Mouse (Mus musculus): ENCODE results near the gene Ghitm.
"Not testable (repeated sequence)": the region's sequence is repeated elsewhere in the genome, so short reads cannot be mapped to it uniquely, and the experiment has no call there.

Gene Ghitm

DNA sequence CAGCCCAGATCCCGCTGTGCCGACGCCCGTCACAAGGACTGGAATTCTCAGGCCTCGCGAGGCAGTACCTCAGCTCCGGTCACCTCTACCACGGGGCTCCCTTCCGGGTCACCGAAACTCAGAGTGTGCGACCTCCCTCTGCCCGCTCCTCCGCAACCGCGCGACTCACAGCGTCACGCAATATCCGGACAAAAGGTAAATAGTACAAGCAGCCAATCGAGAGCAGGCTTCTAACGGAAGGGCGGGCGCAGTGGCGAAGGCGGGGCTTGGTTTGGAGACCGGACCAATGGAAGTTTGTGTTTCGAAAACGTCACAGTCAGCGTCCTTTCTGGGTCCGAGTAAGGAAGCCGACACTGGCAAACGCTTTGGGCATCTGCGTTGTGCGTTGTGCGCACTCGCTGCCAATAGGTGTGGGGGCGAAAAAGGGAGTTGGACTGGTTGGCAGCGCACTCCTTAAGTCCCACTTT lies at the start of gene Ghitm:
Gene Ghitm, minus strand, starts transcription at position 146 of the 467 bp plus-strand sequence.
- DNase-seq (ENCODE audit: low read depth, low spot score), result peak; percentile 98

GRCm38 (mm10) chr14:37184871-37185270 lies 49.8 kb upstream of the Ghitm start:
- peak; percentile 29 for DNase-seq (ENCODE audit: low read depth, low spot score)

- peak; percentile 39 for DNase-seq (ENCODE audit: low read depth, low spot score)
Measured at GRCm38 (mm10) chr14:37174484-37174883, 39.4 kb upstream of the Ghitm start.

DNA sequence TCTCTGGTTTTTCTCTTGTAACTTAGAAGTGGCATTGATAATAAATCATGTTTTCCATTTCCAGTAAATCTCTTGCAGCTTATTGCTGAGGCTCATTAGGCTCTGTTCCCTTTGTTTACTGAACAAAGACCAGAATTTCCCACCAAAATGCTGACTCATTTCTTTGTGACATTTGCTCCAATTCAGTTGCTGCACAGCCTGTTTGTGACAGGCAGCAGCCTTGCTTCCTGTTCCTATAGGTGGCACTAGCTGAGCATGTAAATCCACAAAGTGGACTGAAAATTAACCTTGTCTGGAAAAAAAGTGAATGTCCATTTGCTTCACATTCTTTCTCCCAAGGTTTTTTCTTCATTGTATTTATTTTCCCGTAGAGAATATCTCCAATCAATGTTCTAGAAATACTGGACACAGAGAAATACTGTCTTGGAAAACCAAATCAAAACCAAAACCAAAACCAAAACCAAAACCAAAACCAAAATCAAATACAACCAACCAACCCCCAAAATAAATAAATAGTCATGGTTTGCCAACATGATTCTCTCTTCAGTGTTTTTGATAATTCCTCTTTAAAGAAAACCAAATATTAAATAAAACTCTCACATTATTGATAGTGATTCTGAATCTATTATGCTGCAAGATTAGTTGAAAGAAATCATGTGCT lies 30.3 kb upstream of the Ghitm start:
- peak; percentile 69 for DNase-seq (ENCODE audit: low read depth, low spot score)

- DNase-seq (ENCODE audit: low read depth, low spot score), result no peak
Measured at GRCm38 (mm10) chr14:37164392-37165032, 29.4 kb upstream of the Ghitm start.

DNA sequence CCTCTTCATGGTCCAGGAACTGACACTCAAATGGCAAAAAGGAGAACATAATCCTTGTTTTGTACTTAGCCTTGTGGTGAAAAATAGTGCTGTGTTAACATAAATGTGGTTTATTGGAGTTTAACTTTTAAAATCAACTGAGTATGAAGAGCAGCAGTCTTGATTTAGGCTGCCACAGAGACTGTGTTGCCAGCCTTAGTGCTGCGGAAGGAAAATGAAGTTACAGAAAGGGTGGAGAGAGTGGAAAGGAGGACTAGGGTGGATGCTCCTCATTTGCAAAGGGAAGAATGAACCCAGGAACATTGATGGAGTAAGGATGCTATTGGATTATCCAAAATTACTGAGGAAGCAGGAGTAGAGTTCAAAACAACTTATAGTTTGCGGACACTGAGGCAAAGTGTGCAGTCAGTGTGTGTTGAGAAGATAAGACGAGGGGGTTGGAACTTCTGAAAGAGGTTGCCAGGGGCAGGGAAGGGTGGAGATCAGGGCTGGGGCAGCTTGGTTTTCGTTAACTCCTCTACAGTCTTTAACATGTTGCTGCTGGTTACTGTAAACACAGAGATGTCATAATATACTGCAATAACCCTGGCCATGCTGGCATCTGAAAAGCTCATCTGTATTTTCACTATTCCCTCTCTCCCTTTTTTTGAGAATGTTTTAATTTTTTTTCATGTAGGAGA lies 28.3 kb upstream of the Ghitm start:
- no peak for DNase-seq (ENCODE audit: low read depth, low spot score)

DNA sequence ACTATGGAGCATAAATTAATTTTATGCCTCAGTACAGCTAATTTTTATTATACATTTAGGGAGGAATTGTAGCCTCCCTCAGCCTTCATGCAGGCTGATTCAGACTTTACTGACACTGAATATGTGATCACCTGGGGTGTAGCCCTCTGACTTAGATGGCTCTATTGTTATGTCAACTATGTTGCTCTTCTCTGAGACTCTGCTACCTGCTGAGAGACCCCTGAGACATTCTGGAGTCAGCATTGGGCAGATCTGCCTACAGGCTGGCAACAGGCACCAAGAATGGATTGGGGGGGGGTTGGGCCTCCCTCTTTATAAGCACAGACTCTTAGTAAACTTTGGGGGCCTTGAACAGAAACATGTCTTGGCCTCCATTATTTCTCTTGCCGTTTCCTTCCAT lies 19.3 kb upstream of the Ghitm start:
- no peak for DNase-seq (ENCODE audit: low read depth, low spot score)

- DNase-seq (ENCODE audit: low read depth, low spot score), result no peak
Measured at GRCm38 (mm10) chr14:37139051-37139710, 4.1 kb upstream of the Ghitm start.

DNA sequence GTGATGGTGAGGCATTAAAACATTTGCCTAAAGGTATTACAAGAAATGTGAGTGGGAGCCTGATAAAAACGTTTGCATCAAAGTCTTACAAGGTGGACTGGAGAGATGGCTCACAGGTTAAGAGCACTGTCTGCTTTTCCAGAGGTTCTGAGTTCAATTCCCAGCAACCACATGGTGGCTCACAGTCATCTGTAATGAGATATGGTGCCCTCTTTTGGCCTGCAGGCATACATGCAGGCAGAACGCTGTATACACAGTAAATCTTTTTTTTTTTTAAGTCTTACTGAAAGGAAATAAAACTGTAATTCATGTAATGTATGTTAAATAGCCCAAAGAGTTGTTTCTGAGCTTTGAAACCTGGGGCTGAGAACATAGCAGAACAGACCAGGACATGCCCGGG lies 2.5 kb upstream of the Ghitm start:
- DNase-seq (ENCODE audit: low read depth, low spot score), result not testable (repeated sequence)

DNA sequence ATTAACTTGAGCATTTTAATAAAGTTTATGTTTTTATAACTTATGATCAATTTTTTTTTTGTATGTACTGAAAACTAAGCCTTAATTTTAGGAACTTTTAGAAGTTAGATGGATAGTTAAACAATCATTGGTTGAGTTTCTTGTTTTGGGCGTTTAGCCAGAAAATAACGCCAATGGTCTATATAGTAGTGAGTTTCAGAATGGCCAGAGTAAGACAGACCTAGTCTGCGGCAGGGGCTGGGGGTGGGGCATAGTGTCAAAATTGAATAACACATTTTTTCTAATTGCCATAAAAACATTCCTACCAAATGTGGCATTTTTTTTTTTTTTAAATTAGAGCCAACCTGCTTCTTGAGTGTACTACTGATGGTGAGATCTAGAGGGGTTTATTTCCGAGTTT lies 1.0 kb upstream of the Ghitm start:
- no peak for DNase-seq (ENCODE audit: low read depth, low spot score)

- no peak for DNase-seq (ENCODE audit: low read depth, low spot score)
Measured at GRCm38 (mm10) chr14:37135671-37136070, 599 bp upstream of the Ghitm start.

DNA sequence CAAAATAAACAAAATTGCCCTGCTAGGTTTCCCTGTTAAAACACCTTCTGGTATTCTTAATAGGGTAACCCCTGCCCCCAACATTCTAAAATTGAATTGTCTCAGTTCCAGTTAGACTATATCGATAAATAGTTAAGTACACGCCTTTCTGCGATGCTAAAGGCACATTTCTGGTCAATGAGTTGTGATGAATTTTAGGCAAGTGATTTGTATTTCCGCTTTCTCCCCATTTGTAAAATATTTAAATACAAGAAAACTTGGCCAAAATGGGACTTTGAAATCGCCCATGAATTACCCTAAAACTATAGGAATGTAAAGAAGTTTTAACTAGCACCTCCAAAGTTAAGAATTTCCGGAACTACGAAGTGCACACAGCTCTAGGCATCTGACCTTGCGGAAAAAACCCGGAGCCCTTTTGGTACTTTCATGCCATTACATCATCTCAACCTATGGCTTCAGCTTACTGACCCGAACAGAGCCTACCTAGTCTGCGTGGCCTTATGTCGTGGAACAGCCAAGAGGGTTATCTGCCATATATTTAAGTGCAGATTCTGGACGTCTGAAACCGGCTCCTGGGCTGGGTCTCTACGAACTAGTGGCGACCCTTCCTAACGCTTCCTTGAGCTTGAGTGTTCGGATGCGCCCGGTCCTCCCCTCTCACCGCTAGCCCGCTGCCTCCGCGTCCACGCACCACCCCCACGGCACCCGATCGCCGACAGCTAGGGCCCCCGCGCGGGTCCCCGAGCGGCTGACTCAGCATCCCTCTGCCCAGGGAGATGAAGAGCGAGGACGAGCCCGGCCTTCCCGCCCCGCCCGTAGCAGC lies 557 bp downstream of the Ghitm start:
- DNase-seq (ENCODE audit: low read depth, low spot score), result peak; percentile 77

DNA sequence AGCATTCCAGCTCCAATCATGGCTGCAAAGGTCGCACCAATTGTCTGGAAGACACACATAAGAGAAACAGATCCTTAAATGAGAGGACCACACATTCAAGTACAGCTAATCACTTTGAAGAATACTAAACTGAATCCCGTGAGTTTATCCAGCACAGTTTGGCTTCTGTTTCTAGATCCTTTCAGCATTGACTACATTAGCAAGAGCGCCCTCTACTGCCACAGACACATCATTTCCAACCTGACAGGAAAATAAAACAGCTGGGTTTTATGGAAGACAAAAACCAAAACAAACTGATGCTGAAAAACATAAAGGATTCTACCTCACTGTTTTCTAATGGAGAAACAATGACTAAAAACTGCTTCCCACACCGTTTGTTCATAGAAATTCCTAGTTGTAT lies 7.4 kb downstream of the Ghitm start:
- peak; percentile 80 for DNase-seq (ENCODE audit: low read depth, low spot score)

- peak; percentile 29 for DNase-seq (ENCODE audit: low read depth, low spot score)
Measured at GRCm38 (mm10) chr14:37119233-37119632, 15.8 kb downstream of the Ghitm start.

DNA sequence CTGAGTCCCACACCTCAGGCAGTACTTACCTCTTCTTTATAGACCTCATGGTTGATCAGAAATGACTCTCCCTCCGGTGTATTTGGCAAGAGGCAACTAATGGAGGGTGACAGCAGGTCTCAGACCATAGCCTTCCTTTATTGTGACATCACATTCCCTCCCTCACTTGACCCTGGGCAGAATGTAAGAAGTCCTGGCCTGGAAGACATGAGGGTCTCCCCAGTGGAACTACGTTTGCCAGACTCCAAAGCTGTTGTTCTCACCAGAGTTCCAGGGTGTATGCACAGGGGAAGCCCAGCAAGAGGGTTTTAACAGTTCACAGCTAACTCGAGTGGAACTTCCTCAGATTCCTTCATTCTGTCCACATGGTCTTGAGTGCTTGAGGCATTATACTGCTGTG lies 21.1 kb downstream of the Ghitm start, which contains the start of gene 2610528A11Rik:
Gene 2610528A11Rik, minus strand, starts transcription at position 101 of the 400 bp plus-strand sequence.
- no peak for DNase-seq (ENCODE audit: low read depth, low spot score)

DNA sequence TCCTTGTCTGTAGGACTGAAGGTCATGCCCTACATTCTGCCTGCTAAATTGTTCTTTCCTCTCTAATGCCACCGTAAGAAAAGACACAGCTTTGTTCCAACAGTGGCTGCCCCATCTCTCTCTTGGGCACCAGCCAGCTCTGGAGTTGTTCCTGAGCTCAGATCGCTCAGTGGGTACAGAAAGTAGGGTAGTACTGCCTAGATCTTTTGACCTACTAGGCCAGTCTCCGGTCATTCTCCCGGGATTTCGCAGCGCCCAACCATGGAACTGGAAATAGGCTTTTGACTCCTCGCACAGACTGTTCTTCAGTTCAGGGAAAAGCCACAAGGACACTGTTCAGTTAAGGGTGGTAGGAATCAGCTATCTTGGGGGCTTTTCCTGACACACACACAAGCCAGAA lies 22.1 kb downstream of the Ghitm start:
- DNase-seq (ENCODE audit: low read depth, low spot score), result no peak

- DNase-seq (ENCODE audit: low read depth, low spot score), result peak; percentile 60
Measured at GRCm38 (mm10) chr14:37111371-37111770, 23.7 kb downstream of the Ghitm start.

DNA sequence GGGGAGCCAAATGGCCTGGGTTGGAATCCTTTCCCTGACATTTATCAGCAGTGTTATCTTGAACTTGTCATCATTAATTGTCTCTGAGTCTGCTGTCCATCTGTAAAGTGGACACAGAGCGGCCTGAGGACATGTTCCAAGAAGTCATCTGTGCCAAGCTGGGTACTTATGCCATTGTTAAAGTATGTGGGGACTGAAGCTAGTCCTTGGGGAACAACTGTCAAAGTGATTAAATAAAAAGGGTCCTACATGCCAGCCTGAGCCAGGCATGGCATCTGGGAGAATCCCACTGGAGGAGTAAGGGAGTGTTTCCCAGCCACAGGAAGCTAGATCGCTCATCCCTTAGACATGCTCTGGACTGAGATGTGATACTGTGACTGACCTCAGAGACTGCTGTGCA lies 24.6 kb downstream of the Ghitm start:
- peak; percentile 80 for DNase-seq (ENCODE audit: low read depth, low spot score)

GRCm38 (mm10) chr14:37109975-37110374 lies 25.1 kb downstream of the Ghitm start:
- no peak for DNase-seq (ENCODE audit: low read depth, low spot score)

DNA sequence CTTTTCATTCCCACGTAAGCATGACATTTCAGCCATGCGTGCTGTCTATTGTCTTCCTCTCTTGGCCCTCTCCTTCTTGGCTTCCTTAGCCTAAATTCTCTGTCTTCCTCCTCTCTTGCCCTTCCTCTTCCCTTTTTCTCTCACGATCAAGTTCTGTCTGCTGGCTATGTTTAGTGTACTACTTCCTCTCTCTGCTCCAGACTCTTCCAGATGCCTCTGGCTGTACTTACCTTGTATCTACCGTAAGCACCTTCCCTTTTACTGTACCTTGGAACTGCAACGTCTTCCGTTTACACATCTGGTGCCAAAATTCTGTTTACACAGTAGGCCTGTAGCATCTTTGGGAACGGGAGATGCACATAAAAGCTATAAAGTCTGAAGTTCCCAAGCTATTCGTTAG lies 25.6 kb downstream of the Ghitm start:
- no peak for DNase-seq (ENCODE audit: low read depth, low spot score)

DNA sequence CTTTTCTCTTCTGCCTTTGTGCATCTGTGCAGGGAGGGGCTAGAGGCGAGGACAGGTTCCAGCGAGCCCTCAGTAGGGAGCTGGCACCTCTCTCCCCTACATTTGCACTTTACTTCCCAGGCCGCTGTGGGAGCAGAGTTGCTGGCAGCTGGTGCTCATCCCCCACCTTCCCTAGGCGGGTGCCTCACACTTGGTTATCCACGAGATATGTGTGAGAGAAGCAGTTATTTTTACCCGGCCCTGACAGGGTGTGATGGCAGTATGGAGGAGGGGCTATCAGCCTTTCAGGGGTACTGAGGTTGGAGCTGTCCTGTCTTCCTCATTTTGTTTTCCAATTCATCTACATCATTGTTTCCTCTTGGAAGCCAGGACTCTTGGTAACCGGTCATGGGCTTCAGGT lies 29.2 kb downstream of the Ghitm start:
- no peak for DNase-seq (ENCODE audit: low read depth, low spot score)

All from 3T3-L1 (cell line).